Mouse (Mus musculus): Measurements from ENCODE around the gene Uhrf1.

- no peak for TF ChIP-seq MAFK (IDR thresholded peaks at IDR 0.05; ENCODE audit: insufficient read depth, low read depth, low read length)
- no peak for TF ChIP-seq ZNF384 (IDR thresholded peaks at IDR 0.05; ENCODE audit: low read depth, low read length)
These were observed 57.3 kb downstream of the Uhrf1 start for GRCm38 (mm10) chr17:56360451-56360850.

Data from ES-E14 (cell line).